Mouse (Mus musculus) cerebellum, adult 18-20 months (tissue): ENCODE measurements at regions not wholly inside any gene's neighbourhood (a gene's known extent, or its start where the extent isn't known, plus 50 kb on each side); places are given as distances from the start of the nearest gene placed in this dataset.
"Not testable (repeated sequence)": the region's sequence is repeated elsewhere in the genome, so short reads cannot be mapped to it uniquely, and the experiment has no call there.

ENCODE experiments used
- DNase-seq, 2 experiments: peaks; one replicate each; pipeline ENCODE4 v3.0.0; 2021

GRCm38 (mm10) chr2:10658317-10658716 is 288.0 kb downstream of the Sfmbt2 start:
- peak; percentile 6 to 9 for DNase-seq

GRCm38 (mm10) chr2:10667915-10668314 is 297.6 kb downstream of the Sfmbt2 start:
- DNase-seq = not testable (repeated sequence)

GRCm38 (mm10) chr2:10670423-10671298 is 300.4 kb downstream of the Sfmbt2 start:
- DNase-seq = no peak

GRCm38 (mm10) chr2:10671299-10671632 is 301.0 kb downstream of the Sfmbt2 start:
- no peak for DNase-seq

- DNase-seq = no peak
Observed at GRCm38 (mm10) chr2:10672196-10672595, 301.9 kb downstream of the Sfmbt2 start.

- no peak for DNase-seq
Observed at GRCm38 (mm10) chr2:10674738-10675349, 304.5 kb downstream of the Sfmbt2 start.

- peak; percentile 2 to 15 for DNase-seq
Observed at GRCm38 (mm10) chr2:10701459-10701858, 331.1 kb downstream of the Sfmbt2 start.

- DNase-seq = no peak
Observed at GRCm38 (mm10) chr2:10718366-10718765, 348.1 kb downstream of the Sfmbt2 start.

GRCm38 (mm10) chr2:10734337-10734736 is 364.0 kb downstream of the Sfmbt2 start:
- DNase-seq = not testable (repeated sequence)

GRCm38 (mm10) chr2:10736696-10737457 is 366.6 kb downstream of the Sfmbt2 start:
- DNase-seq = no peak

GRCm38 (mm10) chr2:10737458-10737775 is 367.1 kb downstream of the Sfmbt2 start:
- peak in 1 of 2 experiments; percentile 3 for DNase-seq

- no peak for DNase-seq
Observed at GRCm38 (mm10) chr2:10745127-10745526, 374.8 kb downstream of the Sfmbt2 start.

GRCm38 (mm10) chr2:10755375-10755774 is 385.1 kb downstream of the Sfmbt2 start:
- no peak for DNase-seq

GRCm38 (mm10) chr2:10757202-10757840 is 387.0 kb downstream of the Sfmbt2 start:
- DNase-seq = no peak

GRCm38 (mm10) chr2:10757886-10758285 is 387.6 kb downstream of the Sfmbt2 start:
- no peak for DNase-seq

GRCm38 (mm10) chr2:10762236-10762635 is 391.9 kb downstream of the Sfmbt2 start:
- no peak for DNase-seq

- DNase-seq = no peak
Observed at GRCm38 (mm10) chr2:10783071-10783470, 388.8 kb upstream of the Prkcq start.

- DNase-seq = no peak
Observed at GRCm38 (mm10) chr2:10783594-10783993, 388.3 kb upstream of the Prkcq start.

- DNase-seq = no peak
Observed at GRCm38 (mm10) chr2:10784266-10784665, 387.6 kb upstream of the Prkcq start.

GRCm38 (mm10) chr2:10785156-10785555 is 386.8 kb upstream of the Prkcq start:
- peak; percentile 26 to 45 for DNase-seq

GRCm38 (mm10) chr2:10788509-10788908 is 383.4 kb upstream of the Prkcq start:
- DNase-seq = peak; percentile 28 to 46

- no peak for DNase-seq
Observed at GRCm38 (mm10) chr2:10791233-10791632, 380.7 kb upstream of the Prkcq start.

GRCm38 (mm10) chr2:10816374-10816773 is 355.5 kb upstream of the Prkcq start:
- no peak for DNase-seq
